Mouse (Mus musculus): ENCODE data around the gene Tuba8.

The Tuba8 gene

GRCm38 (mm10) chr6:121191261-121192009 is 19.1 kb upstream of the Tuba8 start:
- TF ChIP-seq POU5F1 (IDR thresholded peaks at IDR 0.05; ENCODE audit: borderline replicate concordance, low read length) (no peak), CTCF (conservative IDR thresholded peaks at IDR 0.05; ENCODE audit: low read length) (no peak), NANOG (IDR thresholded peaks at IDR 0.05; ENCODE audit: borderline replicate concordance, low read length) (no peak)
- no peak overlapping the region for H3K4me3 ChIP-seq (replicated peaks; ENCODE audit: low read length)
- H3K27me3 ChIP-seq (ENCODE audit: insufficient read depth, low read length): no peaks in the 10 kb centered on the region
- no peaks in the 10 kb centered on the region for H3K9me3 ChIP-seq (ENCODE audit: low read length)
- peaks cover 49% of the 10 kb centered on the region for H3K4me1 ChIP-seq (replicated peaks; ENCODE audit: low read depth, low read length)
- peaks cover 27% of the 10 kb centered on the region for H3K36me3 ChIP-seq (ENCODE audit: insufficient read depth, low read length)

- peak overlapping the region; percentile 52 for H3K4me3 ChIP-seq (replicated peaks; ENCODE audit: low read length)
- peaks cover 16% of the 10 kb centered on the region for H3K36me3 ChIP-seq (ENCODE audit: insufficient read depth, low read length)
- TF ChIP-seq NANOG (IDR thresholded peaks at IDR 0.05; ENCODE audit: borderline replicate concordance, low read length) (no peak), CTCF (conservative IDR thresholded peaks at IDR 0.05; ENCODE audit: low read length) (no peak), POU5F1 (IDR thresholded peaks at IDR 0.05; ENCODE audit: borderline replicate concordance, low read length) (no peak)
- peaks cover 38% of the 10 kb centered on the region for H3K4me1 ChIP-seq (replicated peaks; ENCODE audit: low read depth, low read length)
- no peaks in the 10 kb centered on the region for H3K27me3 ChIP-seq (ENCODE audit: insufficient read depth, low read length)
- H3K9me3 ChIP-seq (ENCODE audit: low read length): no peaks in the 10 kb centered on the region
Observed at GRCm38 (mm10) chr6:121194061-121194955, 16.2 kb upstream of the Tuba8 start.

GRCm38 (mm10) chr6:121194956-121195731 is 15.4 kb upstream of the Tuba8 start:
- H3K4me3 ChIP-seq (replicated peaks; ENCODE audit: low read length): peak overlapping the region; percentile 23; the same call in 1 of the 2 replicates
- peaks cover 11% of the 10 kb centered on the region for H3K36me3 ChIP-seq (ENCODE audit: insufficient read depth, low read length)
- H3K4me1 ChIP-seq (replicated peaks; ENCODE audit: low read depth, low read length): peaks cover 35% of the 10 kb centered on the region
- H3K9me3 ChIP-seq (ENCODE audit: low read length): no peaks in the 10 kb centered on the region
- TF ChIP-seq POU5F1 (IDR thresholded peaks at IDR 0.05; ENCODE audit: borderline replicate concordance, low read length) (no peak), NANOG (IDR thresholded peaks at IDR 0.05; ENCODE audit: borderline replicate concordance, low read length) (no peak), CTCF (conservative IDR thresholded peaks at IDR 0.05; ENCODE audit: low read length) (no peak)
- no peaks in the 10 kb centered on the region for H3K27me3 ChIP-seq (ENCODE audit: insufficient read depth, low read length)

GRCm38 (mm10) chr6:121197807-121198365 is 12.6 kb upstream of the Tuba8 start:
- TF ChIP-seq POU5F1 (IDR thresholded peaks at IDR 0.05; ENCODE audit: borderline replicate concordance, low read length) (no peak), NANOG (IDR thresholded peaks at IDR 0.05; ENCODE audit: borderline replicate concordance, low read length) (no peak), CTCF (conservative IDR thresholded peaks at IDR 0.05; ENCODE audit: low read length) (no peak)
- H3K4me1 ChIP-seq (replicated peaks; ENCODE audit: low read depth, low read length): peaks cover 32% of the 10 kb centered on the region
- H3K4me3 ChIP-seq (replicated peaks; ENCODE audit: low read length): no peak overlapping the region
- H3K9me3 ChIP-seq (ENCODE audit: low read length): no peaks in the 10 kb centered on the region
- H3K36me3 ChIP-seq (ENCODE audit: insufficient read depth, low read length): peaks cover 4% of the 10 kb centered on the region; the same call in 1 of the 2 replicates
- H3K27me3 ChIP-seq (ENCODE audit: insufficient read depth, low read length): no peaks in the 10 kb centered on the region

- peaks cover 8% of the 10 kb centered on the region for H3K4me1 ChIP-seq (replicated peaks; ENCODE audit: low read depth, low read length)
- H3K27me3 ChIP-seq (ENCODE audit: insufficient read depth, low read length): no peaks in the 10 kb centered on the region
- no peak overlapping the region for H3K4me3 ChIP-seq (replicated peaks; ENCODE audit: low read length)
- H3K9me3 ChIP-seq (ENCODE audit: low read length): no peaks in the 10 kb centered on the region
- H3K36me3 ChIP-seq (ENCODE audit: insufficient read depth, low read length): peaks cover under 1% of the 10 kb centered on the region; the same call in 1 of the 2 replicates
- no peak for TF ChIP-seq POU5F1 (IDR thresholded peaks at IDR 0.05; ENCODE audit: borderline replicate concordance, low read length)
- TF ChIP-seq CTCF (conservative IDR thresholded peaks at IDR 0.05; ENCODE audit: low read length): no peak
- TF ChIP-seq NANOG (IDR thresholded peaks at IDR 0.05; ENCODE audit: borderline replicate concordance, low read length): no peak
Observed at GRCm38 (mm10) chr6:121200458-121200857, 10.0 kb upstream of the Tuba8 start.

GRCm38 (mm10) chr6:121202026-121202425 is 8.5 kb upstream of the Tuba8 start:
- Histone ChIP-seq H3K27me3 (ENCODE audit: insufficient read depth, low read length) (no peaks in the 10 kb centered on the region), H3K4me3 (replicated peaks; ENCODE audit: low read length) (no peak overlapping the region), H3K4me1 (replicated peaks; ENCODE audit: low read depth, low read length) (0 out of 2 replicates have a peak, but pooled peaks cover 5% of the 10 kb centered on the region), H3K36me3 (ENCODE audit: insufficient read depth, low read length) (no peaks in the 10 kb centered on the region), H3K9me3 (ENCODE audit: low read length) (no peaks in the 10 kb centered on the region)
- TF ChIP-seq NANOG (IDR thresholded peaks at IDR 0.05; ENCODE audit: borderline replicate concordance, low read length) (no peak), POU5F1 (IDR thresholded peaks at IDR 0.05; ENCODE audit: borderline replicate concordance, low read length) (no peak), CTCF (conservative IDR thresholded peaks at IDR 0.05; ENCODE audit: low read length) (no peak)

- TF ChIP-seq NANOG (IDR thresholded peaks at IDR 0.05; ENCODE audit: borderline replicate concordance, low read length): no peak
Observed at GRCm38 (mm10) chr6:121206481-121206880, 4.0 kb upstream of the Tuba8 start.

More at GRCm38 (mm10) chr6:121206481-121206880, 4.0 kb upstream of the Tuba8 start:
- Histone ChIP-seq H3K36me3 (ENCODE audit: insufficient read depth, low read length) (no peaks in the 10 kb centered on the region), H3K4me3 (replicated peaks; ENCODE audit: low read length) (no peak overlapping the region), H3K4me1 (replicated peaks; ENCODE audit: low read depth, low read length) (peaks cover 13% of the 10 kb centered on the region), H3K9me3 (ENCODE audit: low read length) (no peaks in the 10 kb centered on the region), H3K27me3 (ENCODE audit: insufficient read depth, low read length) (peaks cover 25% of the 10 kb centered on the region)
